Mouse (Mus musculus): Measurements from ENCODE around the gene Fastkd1.

DNA sequence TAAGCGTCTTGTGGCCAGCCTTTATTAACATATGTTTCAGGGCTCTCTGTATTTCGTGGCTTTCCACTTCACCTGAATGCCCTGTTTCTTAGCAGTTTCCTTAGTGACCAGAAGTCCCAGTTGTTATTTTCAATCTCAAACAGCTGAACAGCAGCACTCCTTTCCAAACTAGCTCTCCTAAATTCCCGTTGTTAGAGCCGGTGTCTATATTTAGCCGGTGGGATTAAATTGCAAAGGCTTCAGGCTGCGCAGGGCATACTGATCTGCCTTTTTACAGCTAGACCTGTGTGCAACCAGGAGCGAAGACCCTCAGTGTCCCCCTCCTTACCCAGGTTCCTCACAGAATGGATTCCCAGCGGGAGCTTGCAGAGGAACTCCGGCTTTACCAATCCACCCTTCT is 43.5 kb downstream of the Fastkd1 start, which contains the start of gene Klhl41:
- TF ChIP-seq USF2 (IDR thresholded peaks at IDR 0.05; ENCODE audit: borderline replicate concordance in 1 of 2, insufficient read depth in 1 of 2, low read depth in 1 of 2, low read length in 2 of 2) (no peak), TBP (IDR thresholded peaks at IDR 0.05; ENCODE audit: low read depth, low read length) (no peak), POLR2AphosphoS2 (IDR thresholded peaks at IDR 0.05; ENCODE audit: low read length) (no peak), CTCF (IDR thresholded peaks at IDR 0.05 in 2 of 3, conservative IDR thresholded peaks at IDR 0.05 in 1 of 3; ENCODE audit: control insufficient read depth in 1 of 3, insufficient read depth in 1 of 3, low read depth in 2 of 3, low read length in 3 of 3, poor library complexity in 1 of 3, severe bottlenecking in 1 of 3) (no peak)

Measured in MEL (cell line).